Mouse (Mus musculus) embryonic facial prominence, embryonic 13.5 days (tissue): ENCODE results near the gene Scd1. TPM values are rescaled to one million over a fixed set of nuclear protein-coding genes. Genes with fewer than 3 reads are reported as not detected.
A peak's percentile ranks its signal among the peaks of the same experiment; 100 is the strongest.
"Not testable (repeated sequence)": the region's sequence is repeated elsewhere in the genome, so short reads cannot be mapped to it uniquely, and the experiment has no call there.

Experiments
- ATAC-seq: fragments of 200-750 bp; cut with Nextera tagmentation; 2 replicates; pipeline ENCODE4 v1.8.0; 2017; ENCODE audit warnings: low read depth; ENCODE audit not compliant: insufficient number of reproducible peaks, insufficient read depth, low FRiP score, low TSS enrichment
- H3K27ac ChIP-seq: fragments of 300-500 bp; sonication (generic); 2 replicates; pipeline ENCODE4 v1.5.1; 2015; ENCODE audit warnings: moderate library complexity, mild to moderate bottlenecking, inconsistent platforms
- H3K27me3 ChIP-seq: fragments of 300-500 bp; sonication (generic); 2 replicates; pipeline ENCODE4 v1.6.1; 2015; ENCODE audit warnings: mild to moderate bottlenecking, inconsistent platforms
- H3K36me3 ChIP-seq: fragments of 300-500 bp; sonication (generic); 2 replicates; pipeline ENCODE4 v1.6.1; 2015; ENCODE audit warnings: mild to moderate bottlenecking, inconsistent platforms
- H3K4me1 ChIP-seq: fragments of 300-500 bp; sonication (generic); 2 replicates; pipeline ENCODE4 v1.6.1; 2015; ENCODE audit warnings: inconsistent platforms
- H3K4me2 ChIP-seq: fragments of 300-500 bp; sonication (generic); 2 replicates; pipeline ENCODE4 v1.6.1; 2015; ENCODE audit warnings: moderate library complexity, mild to moderate bottlenecking, inconsistent platforms
- H3K4me3 ChIP-seq: fragments of 300-500 bp; sonication (generic); 2 replicates; pipeline ENCODE4 v1.5.1; 2015; ENCODE audit warnings: mild to moderate bottlenecking, inconsistent platforms
- H3K9ac ChIP-seq: fragments of 300-500 bp; sonication (generic); 2 replicates; pipeline ENCODE4 v1.6.1; 2015; ENCODE audit warnings: mild to moderate bottlenecking, inconsistent platforms
- H3K9me3 ChIP-seq: fragments of 300-500 bp; sonication (generic); 2 replicates; pipeline ENCODE4 v1.6.1; 2016; ENCODE audit warnings: inconsistent platforms
- WGBS: fragments of 180-500 bp; shearing (Covaris S2); methylation state at CpG from one replicate; pipeline ENCODE4 v1.1.7; 2015; ENCODE audit warnings: mixed read lengths; 5-methylcytosine and 5-hydroxymethylcytosine counted together
- polyA plus RNA-seq: library from polyadenylated mRNA; unstranded; fragments of >200 nt; fragmentation: Nextera tagmentation; extraction: Ambion mirVana; gene quantifications from 2 replicates; pipeline ENCODE4 v1.2.1, GENCODE M21; 2015

Scd1 gene
- polyA plus RNA-seq, 1 experiment from 2014 or later: 9.0 TPM

DNA sequence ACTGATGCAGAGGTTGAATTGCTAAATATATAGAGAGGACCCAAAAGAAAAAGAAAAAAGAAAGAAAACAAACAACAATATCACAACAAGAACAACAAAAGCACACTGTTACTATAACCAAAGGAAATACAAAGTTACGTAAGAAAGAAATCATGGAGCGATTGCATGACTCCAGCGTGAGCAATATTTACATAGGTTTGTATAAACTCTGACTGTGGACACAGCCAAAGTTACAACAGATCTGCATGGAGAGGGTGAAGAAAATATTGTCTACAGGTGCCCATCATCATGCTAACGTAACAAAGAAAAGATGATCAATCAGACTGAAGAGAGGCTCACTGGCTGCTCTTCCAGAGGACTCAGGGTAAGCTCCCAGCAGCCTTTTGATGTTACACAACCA, 27.6 kb downstream of the Scd1 start:
- WGBS: 88% methylated on average over 4 of the region's 4 CpGs
- no peaks in the 10 kb centered on the region for H3K36me3 ChIP-seq
- no peak for ATAC-seq
- H3K9ac ChIP-seq: no peak overlapping the region
- H3K4me1 ChIP-seq: no peaks in the 10 kb centered on the region
- no peak overlapping the region for H3K4me3 ChIP-seq
- no peaks in the 10 kb centered on the region for H3K9me3 ChIP-seq
- H3K27ac ChIP-seq: no peak overlapping the region
- no peak overlapping the region for H3K4me2 ChIP-seq
- no peaks in the 10 kb centered on the region for H3K27me3 ChIP-seq

DNA sequence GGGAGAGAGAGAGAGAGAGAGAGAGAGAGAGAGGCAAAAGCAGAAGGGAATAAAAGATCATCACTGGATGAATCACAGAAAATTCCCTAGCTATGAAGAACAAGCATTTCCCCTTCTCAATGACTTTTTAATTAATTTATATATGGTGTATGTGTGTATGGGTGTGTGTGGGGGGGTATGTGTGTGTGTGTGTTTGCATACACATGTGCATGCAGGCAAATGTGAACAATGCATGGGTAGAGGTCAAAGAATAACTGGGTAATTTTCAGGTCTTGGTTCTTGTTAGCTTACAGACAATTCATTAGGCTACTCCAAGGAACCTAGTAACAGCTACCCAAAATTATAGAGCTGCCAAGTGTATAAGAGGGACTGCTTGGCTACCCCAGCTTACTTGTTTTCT, 28.6 kb downstream of the Scd1 start:
- Histone ChIP-seq H3K27ac (no peak overlapping the region), H3K4me2 (no peak overlapping the region)
- no peak for ATAC-seq

DNA sequence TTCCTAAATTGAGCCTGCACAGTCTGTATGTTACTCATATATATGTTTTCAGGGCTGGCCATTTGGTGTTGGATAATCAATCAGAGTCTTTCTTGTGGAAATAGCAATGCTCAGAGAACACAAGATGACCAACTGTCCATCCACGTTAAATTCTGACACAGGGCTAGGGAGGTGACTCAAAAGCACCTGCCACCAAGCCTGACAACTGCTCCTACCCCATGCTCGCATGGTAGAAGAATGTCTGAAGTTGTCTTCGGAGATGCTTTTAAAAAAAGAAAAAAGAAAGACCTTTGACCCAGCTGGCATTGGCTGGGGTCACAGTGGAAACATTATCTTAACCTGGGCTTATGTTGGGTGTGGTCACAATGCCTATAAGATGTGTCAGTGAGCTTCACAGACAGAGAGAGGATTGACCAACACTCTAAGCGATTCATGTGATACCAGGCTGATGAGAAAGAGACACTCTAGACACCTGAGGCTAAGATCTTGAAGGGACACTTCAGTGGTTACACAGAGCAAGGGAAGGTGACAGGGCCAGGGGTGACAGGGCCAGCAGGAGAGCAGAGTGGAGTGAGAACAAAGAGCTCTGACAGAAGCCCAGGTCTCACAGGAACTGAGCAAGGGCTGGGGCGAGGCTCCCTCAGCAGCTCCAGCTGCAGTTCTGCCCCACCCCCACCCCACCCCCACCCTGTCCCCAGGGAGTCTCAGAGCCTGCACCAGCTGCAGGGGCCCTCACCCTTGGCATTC, 29.9 kb downstream of the Scd1 start:
- H3K4me1 ChIP-seq: no peaks in the 10 kb centered on the region
- H3K4me2 ChIP-seq: no peak overlapping the region
- H3K27ac ChIP-seq: no peak overlapping the region
- WGBS: 46% methylated on average over 5 of the region's 5 CpGs
- no peaks in the 10 kb centered on the region for H3K9me3 ChIP-seq
- no peak for ATAC-seq
- H3K9ac ChIP-seq: no peak overlapping the region
- H3K27me3 ChIP-seq: no peaks in the 10 kb centered on the region
- H3K4me3 ChIP-seq: no peak overlapping the region
- H3K36me3 ChIP-seq: no peaks in the 10 kb centered on the region

More for the DNA sequence above, 28.6 kb downstream of the Scd1 start:
- H3K27me3 ChIP-seq: no peaks in the 10 kb centered on the region
- H3K36me3 ChIP-seq: no peaks in the 10 kb centered on the region
- H3K4me3 ChIP-seq: no peak overlapping the region
- H3K4me1 ChIP-seq: no peaks in the 10 kb centered on the region
- no peak overlapping the region for H3K9ac ChIP-seq
- H3K9me3 ChIP-seq: no peaks in the 10 kb centered on the region

DNA sequence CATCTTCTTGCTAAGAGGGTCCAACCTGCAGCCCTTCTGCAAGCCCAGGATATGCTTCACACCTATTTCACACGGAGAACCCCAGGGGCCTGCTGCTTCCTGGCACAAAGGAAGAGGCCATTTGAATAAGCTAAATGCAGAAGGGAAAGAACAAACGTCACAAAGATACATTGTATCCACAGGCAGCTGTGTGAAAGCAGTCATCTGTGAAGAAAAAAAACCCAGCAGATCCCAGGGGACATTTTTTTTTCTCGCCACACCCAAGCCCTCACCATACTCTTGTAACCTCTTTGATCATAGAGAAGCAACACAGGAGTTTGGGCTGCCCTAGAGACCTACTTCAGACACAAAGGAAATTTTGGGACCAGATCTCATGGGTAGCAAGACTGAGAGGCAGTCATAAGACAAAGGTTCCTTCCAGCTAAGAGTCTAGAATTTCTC, 31.1 kb downstream of the Scd1 start:
- no peak overlapping the region for H3K9ac ChIP-seq
- no peak overlapping the region for H3K4me2 ChIP-seq
- no peaks in the 10 kb centered on the region for H3K9me3 ChIP-seq
- H3K27me3 ChIP-seq: no peaks in the 10 kb centered on the region
- no peaks in the 10 kb centered on the region for H3K4me1 ChIP-seq
- H3K27ac ChIP-seq: no peak overlapping the region
- H3K36me3 ChIP-seq: no peaks in the 10 kb centered on the region
- ATAC-seq: no peak
- WGBS: 35% methylated on average over 3 of the region's 3 CpGs
- no peak overlapping the region for H3K4me3 ChIP-seq

DNA sequence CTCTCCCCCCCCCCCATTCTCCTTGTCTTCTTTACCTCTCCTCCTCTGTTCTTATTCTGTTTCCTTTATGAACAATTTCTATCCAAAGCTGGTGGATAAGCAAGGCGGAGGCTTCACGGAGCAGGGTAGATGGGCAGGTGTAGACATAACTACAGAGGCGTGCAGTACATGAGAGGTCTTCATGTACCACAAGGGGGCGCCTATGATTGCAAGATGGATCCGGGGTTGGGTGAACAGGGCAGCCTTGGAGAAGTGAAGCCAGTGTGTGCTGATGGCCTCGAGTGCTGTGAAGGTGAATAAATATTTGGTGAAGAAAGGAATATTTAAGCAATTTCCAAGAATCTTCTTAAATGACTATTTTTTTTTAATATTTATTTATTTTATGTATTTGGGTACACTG, 34.7 kb downstream of the Scd1 start:
- WGBS: 16% methylated on average over 6 of the region's 6 CpGs
- 0 out of 2 replicates have a peak, but pooled peaks cover 6% of the 10 kb centered on the region for H3K4me1 ChIP-seq
- no peak; the same call in 1 of the 2 replicates for ATAC-seq
- H3K27ac ChIP-seq: no peak overlapping the region
- H3K9me3 ChIP-seq: no peaks in the 10 kb centered on the region
- H3K4me2 ChIP-seq: no peak overlapping the region
- H3K9ac ChIP-seq: no peak overlapping the region
- no peak overlapping the region for H3K4me3 ChIP-seq
- H3K36me3 ChIP-seq: no peaks in the 10 kb centered on the region
- no peaks in the 10 kb centered on the region for H3K27me3 ChIP-seq

DNA sequence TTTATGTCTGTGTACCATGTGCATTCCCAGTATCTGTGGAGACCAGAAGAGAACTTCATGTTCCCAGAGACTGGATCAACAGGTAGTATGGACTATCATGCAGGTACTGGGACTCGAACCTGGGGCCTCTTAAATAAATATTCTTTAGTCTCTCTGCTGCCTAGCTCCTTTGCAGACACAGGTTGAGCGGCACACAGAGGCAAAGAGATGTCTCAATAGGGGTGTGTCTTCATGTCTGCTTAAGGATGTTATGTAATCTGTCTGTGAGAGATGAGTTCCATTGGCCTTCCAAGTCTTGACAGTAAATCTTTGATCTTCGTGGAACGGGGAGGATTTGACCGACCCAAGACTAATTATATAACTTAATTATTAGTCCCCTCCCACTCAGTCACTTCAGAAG, 37.4 kb downstream of the Scd1 start:
- Histone ChIP-seq H3K4me2 (no peak overlapping the region), H3K4me1 (0 out of 2 replicates have a peak, but pooled peaks cover 6% of the 10 kb centered on the region), H3K36me3 (no peaks in the 10 kb centered on the region), H3K27ac (no peak overlapping the region), H3K9me3 (no peaks in the 10 kb centered on the region), H3K4me3 (no peak overlapping the region), H3K9ac (no peak overlapping the region), H3K27me3 (no peaks in the 10 kb centered on the region)
- 58% methylated on average over 5 of the region's 5 CpGs for WGBS
- ATAC-seq: no peak

DNA sequence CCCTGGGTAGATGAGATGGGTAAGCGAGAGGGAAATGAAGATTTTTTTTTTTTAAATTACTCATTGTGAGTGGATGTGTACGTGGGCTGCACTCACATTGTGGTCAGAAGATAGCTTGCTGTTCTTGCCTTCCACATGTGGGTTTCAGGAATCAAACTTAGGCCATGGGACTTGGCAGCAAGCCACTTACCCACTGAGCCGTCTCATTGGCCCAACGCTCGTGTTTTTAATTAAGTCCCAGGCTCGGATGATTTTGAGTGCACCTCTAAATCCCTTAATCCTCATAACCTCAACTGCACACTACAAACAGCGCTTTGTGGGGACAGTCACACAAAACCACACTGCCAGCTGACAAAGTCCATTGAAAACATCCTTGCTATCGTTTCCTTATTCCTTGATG, 38.3 kb downstream of the Scd1 start:
- Histone ChIP-seq H3K27ac (no peak overlapping the region), H3K9ac (no peak overlapping the region), H3K27me3 (no peaks in the 10 kb centered on the region), H3K9me3 (no peaks in the 10 kb centered on the region), H3K4me3 (no peak overlapping the region), H3K36me3 (no peaks in the 10 kb centered on the region), H3K4me2 (no peak overlapping the region), H3K4me1 (0 out of 2 replicates have a peak, but pooled peaks cover 6% of the 10 kb centered on the region)
- WGBS: 32% methylated on average over 8 of the region's 8 CpGs
- no peak for ATAC-seq

DNA sequence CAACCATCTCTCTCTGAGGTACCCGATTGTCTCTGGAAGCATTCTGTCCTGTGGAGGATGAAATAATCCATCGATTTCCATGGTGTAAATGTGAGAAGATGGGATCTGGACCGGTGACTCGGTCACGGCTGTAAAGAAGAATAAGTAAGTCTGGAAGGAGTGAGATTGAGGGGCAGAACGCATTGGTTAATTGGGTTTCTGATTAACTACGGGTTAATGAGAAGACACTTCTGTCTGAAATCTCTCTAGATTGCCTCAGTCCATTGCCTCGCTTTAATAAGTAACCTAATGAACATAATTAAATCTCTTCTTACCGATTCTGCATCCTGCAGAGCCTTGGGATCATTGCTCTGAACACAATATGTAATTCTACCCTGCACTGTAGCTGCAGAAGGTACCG, 40.6 kb downstream of the Scd1 start:
- H3K4me3 ChIP-seq, H3K27ac ChIP-seq, H3K9me3 ChIP-seq, H3K9ac ChIP-seq, H3K36me3 ChIP-seq, H3K4me1 ChIP-seq, ATAC-seq, H3K4me2 ChIP-seq, H3K27me3 ChIP-seq: not testable (repeated sequence)
- WGBS: 70% methylated on average over 10 of the region's 10 CpGs

DNA sequence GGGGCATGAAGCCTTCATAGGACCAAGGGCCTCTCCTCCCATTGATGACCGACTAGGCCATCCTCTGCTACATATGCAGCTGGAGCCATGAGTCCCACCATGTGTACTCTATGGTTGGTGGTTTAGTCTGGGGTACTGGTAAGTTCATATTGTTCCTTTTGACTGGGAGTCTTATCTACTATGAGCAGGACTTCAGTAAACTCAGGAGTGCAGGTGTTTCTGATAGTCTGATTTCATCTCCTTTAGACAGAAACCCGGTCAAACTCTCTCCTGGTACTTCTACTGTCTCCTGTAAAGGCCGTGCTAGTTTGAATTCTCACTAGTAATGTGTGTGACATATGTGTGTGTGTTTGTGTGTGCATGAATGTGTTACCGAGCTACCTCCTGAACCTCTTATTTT, 41.9 kb downstream of the Scd1 start:
- ATAC-seq: no peak
- no peak overlapping the region for H3K4me2 ChIP-seq
- no peaks in the 10 kb centered on the region for H3K9me3 ChIP-seq
- 89% methylated on average over 4 of the region's 4 CpGs for WGBS
- H3K27ac ChIP-seq: no peak overlapping the region
- no peaks in the 10 kb centered on the region for H3K27me3 ChIP-seq
- H3K4me3 ChIP-seq: no peak overlapping the region
- H3K36me3 ChIP-seq: no peaks in the 10 kb centered on the region
- H3K9ac ChIP-seq: no peak overlapping the region
- H3K4me1 ChIP-seq: 0 out of 2 replicates have a peak, but pooled peaks cover 6% of the 10 kb centered on the region

DNA sequence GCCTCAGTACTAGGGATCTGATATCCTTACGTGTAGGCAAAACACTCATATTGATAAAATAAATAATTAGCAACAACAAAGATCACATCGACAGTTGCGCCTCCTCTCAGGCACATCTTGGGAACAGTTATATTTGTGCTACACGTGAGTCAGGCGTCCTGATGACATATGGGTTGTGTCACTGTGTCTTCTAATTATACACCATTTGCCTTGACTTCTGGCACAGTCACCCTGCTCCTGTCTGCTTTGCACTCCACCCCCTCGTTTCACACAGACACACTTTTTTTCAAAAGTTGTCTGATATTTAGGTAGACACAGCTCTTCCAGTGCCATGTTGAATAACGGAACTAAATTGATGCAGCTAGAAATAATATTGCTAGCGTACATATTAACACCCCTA, 43.6 kb downstream of the Scd1 start:
- no peak for ATAC-seq
- H3K4me3 ChIP-seq: no peak overlapping the region
- no peak overlapping the region for H3K27ac ChIP-seq
- 86% methylated on average over 8 of the region's 8 CpGs for WGBS
- no peak overlapping the region for H3K9ac ChIP-seq
- peaks cover 1% of the 10 kb centered on the region; the same call in 1 of the 2 replicates for H3K4me1 ChIP-seq
- H3K36me3 ChIP-seq: no peaks in the 10 kb centered on the region
- H3K4me2 ChIP-seq: no peak overlapping the region
- no peaks in the 10 kb centered on the region for H3K9me3 ChIP-seq
- no peaks in the 10 kb centered on the region for H3K27me3 ChIP-seq

DNA sequence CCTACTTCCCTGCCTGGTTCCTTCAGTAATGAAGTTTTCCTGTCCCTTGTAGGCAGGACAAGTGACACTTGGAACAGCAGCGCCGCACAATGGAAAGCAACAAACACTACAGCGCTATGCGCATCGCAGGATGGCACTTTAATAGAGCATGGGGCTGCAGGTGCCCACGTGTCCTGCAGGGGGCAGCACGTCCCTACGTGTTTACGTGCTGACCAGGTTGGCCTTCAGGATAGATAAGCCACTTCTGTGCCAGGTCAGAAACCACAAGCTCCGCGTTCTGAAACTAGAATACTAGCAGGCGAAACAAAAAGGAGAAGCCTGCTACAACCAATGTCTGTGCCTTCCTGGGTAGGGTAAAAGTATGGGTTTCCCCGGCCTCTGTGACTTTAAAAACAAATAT, 44.1 kb downstream of the Scd1 start:
- no peak overlapping the region for H3K27ac ChIP-seq
- WGBS: 24% methylated on average over 13 of the region's 13 CpGs
- no peaks in the 10 kb centered on the region for H3K9me3 ChIP-seq
- no peaks in the 10 kb centered on the region for H3K27me3 ChIP-seq
- no peak for ATAC-seq
- H3K4me3 ChIP-seq: no peak overlapping the region
- H3K4me2 ChIP-seq: peak overlapping the region; percentile 14; the same call in 1 of the 2 replicates
- H3K36me3 ChIP-seq: no peaks in the 10 kb centered on the region
- H3K9ac ChIP-seq: no peak overlapping the region
- H3K4me1 ChIP-seq: peaks cover 5% of the 10 kb centered on the region; the same call in 1 of the 2 replicates

DNA sequence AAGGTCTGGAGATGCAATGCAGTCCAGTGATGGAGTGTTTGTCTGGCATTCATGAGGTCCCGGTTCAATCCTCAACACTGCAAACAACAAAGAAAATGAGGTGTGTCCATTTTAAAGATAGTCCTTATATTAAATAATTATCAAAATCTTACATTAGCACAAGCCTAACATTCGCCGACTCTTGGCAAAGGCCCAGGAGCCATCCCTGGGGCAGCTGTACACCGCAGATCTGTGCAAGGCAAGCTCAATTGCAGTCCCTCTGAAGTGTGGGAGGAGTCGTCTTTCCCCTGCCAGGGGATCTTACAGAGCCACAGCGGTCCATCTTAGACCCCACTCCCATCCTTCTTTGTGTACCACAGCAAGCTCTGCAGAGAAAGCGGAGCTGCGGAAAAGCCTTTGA, 49.0 kb downstream of the Scd1 start:
- no peak overlapping the region for H3K4me2 ChIP-seq
- H3K9ac ChIP-seq: no peak overlapping the region
- H3K27me3 ChIP-seq: no peaks in the 10 kb centered on the region
- no peak for ATAC-seq
- 60% methylated on average over 8 of the region's 8 CpGs for WGBS
- H3K4me1 ChIP-seq: peaks cover 5% of the 10 kb centered on the region; the same call in 1 of the 2 replicates
- no peaks in the 10 kb centered on the region for H3K9me3 ChIP-seq
- no peak overlapping the region for H3K4me3 ChIP-seq
- H3K27ac ChIP-seq: no peak overlapping the region
- no peaks in the 10 kb centered on the region for H3K36me3 ChIP-seq
